Mouse (Mus musculus): ENCODE measurements around the gene Gm20388. TPM values are rescaled to one million over a fixed set of nuclear protein-coding genes. Genes with fewer than 3 reads are reported as not detected.

The Gm20388 gene
- polyA plus RNA-seq, 2 experiments: 8.5 TPM; not detected in 1

- DNase-seq (ENCODE audit: low read depth in 3 of 3, low spot score in 3 of 3) (no peak), ATAC-seq (ENCODE audit: insufficient read depth) (no peak)
- H3K36me3 ChIP-seq (replicated peaks; ENCODE audit: control insufficient read depth, insufficient read depth, low read depth): no peaks in the 10 kb centered on the region
- no peak overlapping the region for H3K4me3 ChIP-seq (ENCODE audit: insufficient read depth in 1 of 2, low read depth in 2 of 2, low read length in 2 of 2)
- no peak overlapping the region for H3K4me2 ChIP-seq (ENCODE audit: low read depth)
- no peak for TF ChIP-seq EP300 (IDR thresholded peaks at IDR 0.05; ENCODE audit: low read depth)
- no peak for TF ChIP-seq CTCF (IDR thresholded peaks at IDR 0.05; ENCODE audit: low read depth)
- no peaks in the 10 kb centered on the region for H3K9me3 ChIP-seq (ENCODE audit: control insufficient read depth, low read length)
- no peak overlapping the region for H3K27ac ChIP-seq
- H3K4me1 ChIP-seq (replicated peaks; ENCODE audit: control insufficient read depth in 2 of 2, insufficient read depth in 2 of 2, low read length in 1 of 2): no peaks in the 10 kb centered on the region
- WGBS (ENCODE audit: insufficient replicate concordance): 72% methylated on average over 14 of the region's 14 CpGs
- H3K9ac ChIP-seq (replicated peaks): no peak overlapping the region
- H3K27me3 ChIP-seq (ENCODE audit: control insufficient read depth, insufficient read depth, low read length): no peaks in the 10 kb centered on the region
These were observed 928.4 kb downstream of the Gm20388 start for GRCm38 (mm10) chr8:120839031-120839430.

- Histone ChIP-seq H3K27me3 (ENCODE audit: control insufficient read depth, insufficient read depth, low read length) (no peaks in the 10 kb centered on the region), H3K9ac (replicated peaks) (no peak overlapping the region), H3K9me3 (ENCODE audit: control insufficient read depth, low read length) (no peaks in the 10 kb centered on the region), H3K4me1 (replicated peaks; ENCODE audit: control insufficient read depth in 2 of 2, insufficient read depth in 2 of 2, low read length in 1 of 2) (no peaks in the 10 kb centered on the region), H3K4me3 (ENCODE audit: insufficient read depth in 1 of 2, low read depth in 2 of 2, low read length in 2 of 2) (no peak overlapping the region), H3K36me3 (replicated peaks; ENCODE audit: control insufficient read depth, insufficient read depth, low read depth) (no peaks in the 10 kb centered on the region), H3K27ac (no peak overlapping the region), H3K4me2 (ENCODE audit: low read depth) (no peak overlapping the region)
- TF ChIP-seq EP300 (IDR thresholded peaks at IDR 0.05; ENCODE audit: low read depth) (no peak), CTCF (IDR thresholded peaks at IDR 0.05; ENCODE audit: low read depth) (no peak)
- DNase-seq (ENCODE audit: low read depth in 3 of 3, low spot score in 3 of 3) (no peak), ATAC-seq (ENCODE audit: insufficient read depth) (no peak)
- 59% methylated on average over 7 of the region's 7 CpGs for WGBS (ENCODE audit: insufficient replicate concordance)
These were observed 932.4 kb downstream of the Gm20388 start for GRCm38 (mm10) chr8:120843084-120843483.

- no peak for ATAC-seq (ENCODE audit: insufficient read depth)
- no peaks in the 10 kb centered on the region for H3K9me3 ChIP-seq (ENCODE audit: control insufficient read depth, low read length)
- H3K4me3 ChIP-seq (ENCODE audit: insufficient read depth in 1 of 2, low read depth in 2 of 2, low read length in 2 of 2): no peak overlapping the region
- no peak for DNase-seq (ENCODE audit: low read depth in 3 of 3, low spot score in 3 of 3)
- TF ChIP-seq CTCF (IDR thresholded peaks at IDR 0.05; ENCODE audit: low read depth) (no peak), EP300 (IDR thresholded peaks at IDR 0.05; ENCODE audit: low read depth) (no peak)
- H3K4me1 ChIP-seq (replicated peaks; ENCODE audit: control insufficient read depth in 2 of 2, insufficient read depth in 2 of 2, low read length in 1 of 2): no peaks in the 10 kb centered on the region
- H3K27ac ChIP-seq: no peak overlapping the region
- H3K9ac ChIP-seq (replicated peaks): no peak overlapping the region
- WGBS (ENCODE audit: insufficient replicate concordance): 61% methylated on average over 5 of the region's 5 CpGs
- H3K27me3 ChIP-seq (ENCODE audit: control insufficient read depth, insufficient read depth, low read length): no peaks in the 10 kb centered on the region
- H3K36me3 ChIP-seq (replicated peaks; ENCODE audit: control insufficient read depth, insufficient read depth, low read depth): no peaks in the 10 kb centered on the region
- no peak overlapping the region for H3K4me2 ChIP-seq (ENCODE audit: low read depth)
These were observed 935.4 kb downstream of the Gm20388 start for GRCm38 (mm10) chr8:120846018-120846417.

GRCm38 (mm10) chr8:120847279-120847678, 936.6 kb downstream of the Gm20388 start:
- Histone ChIP-seq H3K9me3 (ENCODE audit: control insufficient read depth, low read length) (no peaks in the 10 kb centered on the region), H3K4me1 (replicated peaks; ENCODE audit: control insufficient read depth in 2 of 2, insufficient read depth in 2 of 2, low read length in 1 of 2) (no peaks in the 10 kb centered on the region), H3K9ac (replicated peaks) (no peak overlapping the region), H3K36me3 (replicated peaks; ENCODE audit: control insufficient read depth, insufficient read depth, low read depth) (no peaks in the 10 kb centered on the region), H3K4me2 (ENCODE audit: low read depth) (no peak overlapping the region), H3K4me3 (ENCODE audit: insufficient read depth in 1 of 2, low read depth in 2 of 2, low read length in 2 of 2) (no peak overlapping the region), H3K27me3 (ENCODE audit: control insufficient read depth, insufficient read depth, low read length) (no peaks in the 10 kb centered on the region), H3K27ac (no peak overlapping the region)
- DNase-seq (ENCODE audit: low read depth in 3 of 3, low spot score in 3 of 3) (no peak), ATAC-seq (ENCODE audit: insufficient read depth) (no peak)
- WGBS (ENCODE audit: insufficient replicate concordance): 19% methylated on average over 4 of the region's 4 CpGs
- no peak for TF ChIP-seq EP300 (IDR thresholded peaks at IDR 0.05; ENCODE audit: low read depth)
- TF ChIP-seq CTCF (IDR thresholded peaks at IDR 0.05; ENCODE audit: low read depth): no peak

GRCm38 (mm10) chr8:120847735-120848134, 937.1 kb downstream of the Gm20388 start:
- H3K27ac ChIP-seq: no peak overlapping the region
- 11% methylated on average over 14 of the region's 14 CpGs for WGBS (ENCODE audit: insufficient replicate concordance)
- no peaks in the 10 kb centered on the region for H3K4me1 ChIP-seq (replicated peaks; ENCODE audit: control insufficient read depth in 2 of 2, insufficient read depth in 2 of 2, low read length in 1 of 2)
- DNase-seq (ENCODE audit: low read depth in 3 of 3, low spot score in 3 of 3) (no peak), ATAC-seq (ENCODE audit: insufficient read depth) (no peak)
- no peaks in the 10 kb centered on the region for H3K36me3 ChIP-seq (replicated peaks; ENCODE audit: control insufficient read depth, insufficient read depth, low read depth)
- no peaks in the 10 kb centered on the region for H3K27me3 ChIP-seq (ENCODE audit: control insufficient read depth, insufficient read depth, low read length)
- no peak overlapping the region for H3K4me2 ChIP-seq (ENCODE audit: low read depth)
- TF ChIP-seq CTCF (IDR thresholded peaks at IDR 0.05; ENCODE audit: low read depth): no peak
- no peak for TF ChIP-seq EP300 (IDR thresholded peaks at IDR 0.05; ENCODE audit: low read depth)
- H3K9ac ChIP-seq (replicated peaks): no peak overlapping the region
- no peaks in the 10 kb centered on the region for H3K9me3 ChIP-seq (ENCODE audit: control insufficient read depth, low read length)
- H3K4me3 ChIP-seq (ENCODE audit: insufficient read depth in 1 of 2, low read depth in 2 of 2, low read length in 2 of 2): no peak overlapping the region

Measured in liver, embryonic 14.5 days (tissue).